Mouse (Mus musculus) CD4-positive, CD25-positive, alpha-beta regulatory T cell, adult 4 months (primary cell): ENCODE measurements around the gene Sparc. TPM values are rescaled to one million over a fixed set of nuclear protein-coding genes. Genes with fewer than 3 reads are reported as not detected.

Experiments used
- ATAC-seq: one replicate; pipeline ENCODE4 v1.8.0; 2017
- polyA plus RNA-seq, 2 experiments: library from polyadenylated mRNA; unstranded; fragments of 100-300 nt; shearing (Covaris generic); gene quantifications; one replicate each; pipeline ENCODE4 v1.2.1; 2017

Sparc gene
- polyA plus RNA-seq, 2 experiments from 2014 or later, result 0.28 TPM; not detected in 1

GRCm38 (mm10) chr11:55405601-55406469 is 17.1 kb downstream of the Sparc start:
- ATAC-seq, result no peak

DNA sequence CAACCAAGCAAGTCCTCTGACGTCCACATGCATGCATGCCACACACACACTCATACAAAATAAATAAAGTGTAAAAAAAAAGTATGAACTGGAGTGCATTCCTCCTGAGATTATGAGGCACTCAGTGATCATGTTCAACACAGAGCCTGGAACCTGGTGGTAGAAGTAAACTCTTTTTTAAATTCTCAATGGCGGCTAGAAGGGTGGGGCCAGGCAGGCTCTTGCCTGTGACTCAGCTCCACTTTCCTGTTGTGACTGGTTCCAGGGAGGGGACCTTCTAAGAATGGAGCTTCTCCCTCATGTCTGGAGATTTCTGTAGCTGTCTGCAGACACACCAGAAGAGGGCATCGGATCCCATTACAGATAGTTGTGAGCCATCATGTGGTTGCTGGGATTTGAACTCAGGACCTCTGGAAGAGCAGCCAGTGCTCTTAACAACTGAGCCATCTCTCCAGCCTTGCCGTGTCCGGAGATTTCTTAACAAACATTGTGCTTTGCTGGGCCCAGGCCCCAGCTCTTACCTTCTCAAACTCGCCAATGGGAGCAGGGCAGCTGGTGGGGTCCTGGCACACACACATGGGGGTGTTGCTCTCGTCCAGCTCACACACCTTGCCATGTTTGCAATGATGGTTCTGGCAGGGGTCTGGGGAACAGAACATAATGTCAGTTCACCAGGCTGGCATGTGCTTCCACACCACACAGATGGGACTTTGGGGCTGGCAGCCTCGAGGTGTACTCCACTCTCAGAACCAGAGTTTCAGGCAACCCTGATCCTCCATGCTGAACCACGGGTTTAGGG is 18.1 kb downstream of the Sparc start:
- ATAC-seq, result no peak

DNA sequence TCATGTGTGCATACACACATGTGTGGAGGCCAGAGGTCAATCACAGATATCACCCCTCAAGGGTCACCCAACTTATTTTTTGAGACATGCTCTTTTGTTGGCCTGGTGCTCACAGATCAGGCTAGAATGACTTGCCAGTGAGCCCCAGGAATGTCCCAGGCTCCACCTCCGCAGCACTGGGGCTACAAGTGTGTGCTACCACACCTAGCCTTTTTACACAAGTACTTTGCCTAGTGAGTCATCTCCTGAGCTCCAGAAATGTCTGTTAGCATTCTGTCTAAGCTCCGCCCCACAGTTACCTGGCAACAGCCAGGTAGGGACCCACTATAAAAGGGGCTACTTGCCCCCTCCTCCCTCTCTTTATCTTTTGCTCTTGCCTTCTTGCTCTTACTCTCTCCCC is 22.1 kb downstream of the Sparc start:
- ATAC-seq, result no peak

GRCm38 (mm10) chr11:55398371-55398770 is 24.6 kb downstream of the Sparc start:
- ATAC-seq, result no peak

DNA sequence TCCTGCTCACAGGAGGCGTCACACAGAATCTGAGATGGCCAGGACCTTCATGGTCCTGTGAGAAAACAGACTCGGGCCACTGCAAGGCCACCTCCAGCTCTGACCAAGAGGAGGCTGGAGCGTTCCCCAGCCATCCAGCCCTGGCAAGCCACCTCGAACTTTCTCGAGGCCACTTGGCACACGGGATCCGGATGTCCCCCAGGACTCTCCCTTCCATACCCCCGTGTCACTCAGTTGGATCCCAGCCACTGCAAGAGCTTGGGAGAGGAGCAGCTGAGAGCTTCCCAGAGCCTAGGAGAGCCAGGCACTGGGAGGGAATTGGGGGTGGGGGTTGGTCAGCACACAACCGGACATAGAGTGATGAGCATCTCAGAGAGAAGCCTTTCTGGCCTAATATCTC is 25.5 kb downstream of the Sparc start:
- no peak for ATAC-seq

DNA sequence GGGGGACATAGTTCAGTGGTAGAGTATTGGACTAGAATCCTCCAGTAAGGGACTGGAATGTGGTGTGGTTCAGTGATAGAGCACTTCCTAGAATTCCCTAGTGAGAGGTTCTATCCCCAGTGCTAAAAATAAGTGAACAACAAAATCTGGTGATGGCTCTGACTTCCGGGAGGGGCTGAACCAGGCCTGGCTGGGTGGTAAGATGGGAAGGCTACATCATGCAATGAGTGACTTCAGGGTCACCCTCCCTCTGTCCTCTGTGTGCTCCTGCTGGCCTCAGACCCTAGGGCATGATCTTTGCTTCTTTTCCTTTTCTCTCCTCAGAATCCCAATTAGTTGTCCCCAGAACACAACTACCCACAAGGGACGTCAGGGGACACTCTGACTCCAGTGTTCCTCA is 25.9 kb downstream of the Sparc start:
- ATAC-seq, result no peak

GRCm38 (mm10) chr11:55395073-55395642 is 27.8 kb downstream of the Sparc start:
- no peak for ATAC-seq

GRCm38 (mm10) chr11:55394592-55394991 is 28.4 kb downstream of the Sparc start:
- no peak for ATAC-seq

DNA sequence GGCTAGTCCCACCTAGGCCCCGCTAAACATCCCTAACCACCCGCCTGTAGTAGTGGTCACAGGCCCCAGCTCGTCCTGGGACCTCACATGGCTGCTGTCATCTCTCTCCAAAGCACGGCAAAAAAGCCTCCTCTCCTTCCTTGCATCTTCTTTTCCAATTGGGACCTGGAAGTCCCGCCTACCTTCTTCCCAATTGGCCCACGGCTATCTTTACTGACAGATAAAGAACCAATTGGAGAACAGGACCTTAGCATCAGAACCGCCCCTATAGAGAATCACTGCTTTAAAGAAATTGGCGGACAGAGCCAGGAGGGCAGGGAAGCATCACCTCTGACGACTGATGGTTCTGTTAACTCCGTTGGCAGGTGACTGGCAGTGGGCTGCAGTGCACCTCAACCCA is 30.5 kb downstream of the Sparc start:
- ATAC-seq, result no peak

- ATAC-seq, result no peak
Measured at GRCm38 (mm10) chr11:55389778-55390177, 33.2 kb downstream of the Sparc start.

DNA sequence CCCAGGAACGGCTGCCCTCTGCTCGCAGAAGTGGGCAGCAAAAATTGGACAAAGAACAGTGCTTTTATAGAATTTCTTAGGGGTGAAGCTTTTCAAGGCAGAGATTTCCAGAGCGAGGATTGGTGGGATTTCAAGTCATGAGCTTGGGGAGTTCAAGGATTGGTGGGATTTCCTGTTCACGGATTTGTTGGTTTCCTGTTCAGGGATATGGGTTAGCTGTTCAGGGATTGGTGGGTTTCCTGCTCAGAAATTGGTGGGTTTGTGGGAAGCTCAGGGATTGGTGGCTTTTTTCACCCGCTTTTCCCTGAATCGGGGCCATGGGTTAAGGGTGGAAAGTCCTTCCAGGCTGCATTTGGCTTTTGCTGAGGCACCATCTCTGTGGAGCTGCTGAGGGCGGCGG is 35.4 kb downstream of the Sparc start:
- no peak for ATAC-seq

GRCm38 (mm10) chr11:55386424-55387063 is 36.4 kb downstream of the Sparc start:
- ATAC-seq, result no peak

DNA sequence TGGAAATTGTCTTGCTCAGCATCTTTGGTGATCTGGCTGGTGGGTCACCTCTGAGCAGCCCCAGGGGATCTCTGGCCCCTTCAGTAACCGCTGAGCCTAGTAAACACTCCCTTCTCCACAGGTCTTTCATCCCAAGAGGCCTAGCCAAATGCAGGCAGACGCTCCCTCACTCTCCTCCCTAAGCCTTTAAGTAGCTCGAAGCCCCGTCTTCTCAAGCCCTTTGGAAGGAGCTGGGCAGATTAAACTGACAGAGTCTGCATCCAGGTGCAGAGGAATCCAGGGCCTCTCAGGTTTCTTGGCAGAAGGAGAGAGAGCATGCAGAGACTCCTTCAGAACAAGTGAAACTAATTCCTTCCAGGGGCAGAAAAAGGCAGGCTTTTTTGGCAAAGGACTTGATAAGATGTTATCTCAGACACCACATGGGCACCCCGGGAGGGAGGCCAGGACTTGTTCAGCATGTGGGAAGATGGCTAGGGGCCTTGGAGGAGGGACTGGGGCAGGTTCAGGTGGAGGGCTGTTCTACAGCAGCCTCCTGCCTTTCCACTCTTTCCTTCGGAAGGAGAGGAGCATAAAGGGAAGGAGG is 39.4 kb downstream of the Sparc start:
- no peak for ATAC-seq

GRCm38 (mm10) chr11:55380908-55381307 is 42.1 kb downstream of the Sparc start:
- ATAC-seq, result no peak

DNA sequence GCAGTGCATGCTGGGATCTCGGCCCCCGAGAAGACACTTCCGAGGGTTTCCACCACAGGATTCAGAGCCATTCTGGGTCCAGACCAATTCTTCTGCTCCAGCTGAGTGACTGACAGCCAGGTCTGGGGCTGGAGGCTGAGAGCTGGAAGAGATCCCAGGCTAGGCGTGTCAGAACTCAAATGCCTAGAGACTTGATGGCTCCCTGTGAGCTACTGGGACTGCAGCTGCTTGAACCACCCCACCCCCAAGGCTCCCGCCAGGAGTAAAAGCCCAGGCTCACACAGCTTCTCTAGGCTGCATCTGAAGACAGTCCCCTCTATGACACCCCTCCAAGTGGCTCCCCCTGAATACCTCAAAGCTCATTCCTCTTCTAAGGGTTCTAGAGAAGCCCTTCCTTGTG is 44.6 kb downstream of the Sparc start:
- no peak for ATAC-seq

DNA sequence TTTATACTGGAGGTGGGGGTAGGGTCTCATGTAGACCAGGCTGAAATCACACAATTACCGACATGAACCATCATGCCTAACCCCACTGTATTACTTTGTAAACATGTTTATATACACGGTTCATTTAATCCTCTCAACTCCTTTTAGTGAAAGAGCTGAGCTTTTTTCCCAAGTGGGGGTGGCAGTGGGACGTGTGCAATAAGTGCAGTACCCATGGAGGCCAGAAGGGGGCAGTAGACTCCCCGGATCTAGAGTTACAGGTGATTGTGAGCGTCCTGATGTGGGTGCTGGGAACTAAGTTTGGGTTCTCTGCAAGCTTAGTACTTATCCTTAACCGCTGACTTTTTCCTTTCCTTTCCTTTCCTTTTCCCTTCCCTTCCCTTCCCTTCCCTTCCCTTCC is 49.1 kb downstream of the Sparc start:
- no peak for ATAC-seq

DNA sequence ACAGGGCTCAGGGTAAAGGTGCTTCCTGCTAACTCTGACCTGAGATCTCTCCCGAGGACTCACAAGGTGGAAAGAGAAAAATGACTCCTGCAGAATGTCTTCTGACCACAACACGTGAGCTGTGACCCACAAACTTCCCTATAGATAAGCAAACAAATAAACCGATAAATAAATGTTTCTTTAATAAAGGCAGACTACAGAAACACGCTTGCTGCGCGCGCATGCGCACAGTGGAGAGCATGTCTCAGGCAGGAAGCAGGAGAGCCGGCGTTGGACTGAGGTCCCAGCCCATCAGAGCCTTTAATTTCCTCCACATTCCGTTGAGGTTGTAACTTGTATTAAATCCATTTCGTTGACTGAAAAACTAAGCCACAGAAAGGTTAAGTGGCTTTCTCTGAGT is 49.6 kb downstream of the Sparc start:
- ATAC-seq, result no peak

GRCm38 (mm10) chr11:55372001-55372400 is 51.0 kb downstream of the Sparc start:
- no peak for ATAC-seq

DNA sequence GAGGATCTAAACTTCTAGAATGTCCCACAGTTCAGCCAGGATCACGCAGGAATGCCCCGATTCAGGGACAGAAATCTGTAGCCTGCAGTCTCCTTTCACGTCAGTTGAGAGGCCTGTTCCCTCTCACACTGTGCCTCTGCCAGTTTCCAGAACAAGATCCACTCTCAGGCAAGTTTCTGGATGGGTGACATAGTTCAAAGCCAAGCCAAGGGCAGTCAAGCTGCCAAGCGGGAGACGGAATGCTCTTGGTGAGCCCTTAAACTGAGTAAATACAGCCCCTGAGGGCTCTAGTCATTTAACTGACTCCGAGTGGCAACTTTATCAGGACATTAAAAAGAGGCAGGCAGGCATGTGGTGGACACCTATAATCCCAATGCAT is 53.9 kb downstream of the Sparc start:
- no peak for ATAC-seq

DNA sequence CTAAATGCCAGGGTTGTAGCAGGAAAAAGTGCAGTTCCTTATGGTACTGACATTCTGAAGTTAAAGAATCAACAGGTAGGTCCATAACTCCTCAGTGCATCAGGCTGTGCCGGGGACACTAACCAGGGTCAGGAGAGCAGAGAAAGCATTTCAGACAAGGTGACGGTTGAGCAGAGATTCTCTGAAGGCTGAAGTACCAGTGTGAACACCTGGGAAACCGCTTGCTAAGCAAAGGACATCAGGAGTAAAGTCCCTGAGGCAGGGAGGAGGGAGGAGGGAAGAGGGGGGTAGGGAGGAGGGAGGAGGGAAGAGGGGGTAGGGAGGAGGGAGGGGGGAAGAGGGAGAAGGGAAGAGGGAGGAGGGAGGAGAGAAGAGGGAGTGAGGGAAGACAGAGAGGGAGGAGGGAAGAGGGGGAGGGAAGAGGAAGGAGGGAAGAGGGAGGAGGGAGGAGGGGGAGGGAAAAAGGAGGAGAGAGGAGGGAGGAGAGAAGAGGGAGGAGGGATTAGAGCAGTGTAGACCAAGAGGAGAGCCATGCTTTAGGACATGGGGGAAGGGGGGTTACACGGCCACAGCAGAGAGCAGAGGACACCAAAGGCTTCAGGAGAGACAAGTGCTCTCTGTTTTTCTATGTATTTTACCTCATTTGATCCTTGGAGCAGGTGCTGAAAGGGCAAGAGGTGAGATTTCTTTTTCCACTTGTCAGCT is 54.4 kb downstream of the Sparc start:
- ATAC-seq, result no peak

DNA sequence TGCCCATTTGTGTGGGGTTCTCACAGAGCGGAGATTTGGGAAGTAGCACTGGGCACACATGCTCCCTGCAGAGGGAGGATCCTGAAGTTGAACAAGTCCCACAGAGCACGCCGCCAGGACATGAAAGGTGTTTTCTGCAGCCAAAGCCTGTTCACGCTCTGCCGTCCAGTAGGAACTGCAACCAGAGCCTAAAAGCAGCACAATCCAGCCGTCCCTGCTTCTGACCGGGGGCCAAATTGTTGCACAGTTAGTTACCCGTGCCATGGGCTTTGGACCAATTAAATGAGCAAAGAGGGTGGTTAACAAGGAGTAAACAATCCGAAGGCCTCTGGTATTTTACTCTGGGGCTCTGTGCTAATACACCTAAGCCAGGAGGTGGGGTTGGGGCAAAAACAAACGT is 55.2 kb downstream of the Sparc start:
- ATAC-seq, result no peak

- ATAC-seq, result no peak
Measured at GRCm38 (mm10) chr11:55365840-55366239, 57.1 kb downstream of the Sparc start.
